Mouse (Mus musculus) CH12.LX (cell line): ENCODE data around the gene Asap2. TPM values are rescaled to one million over a fixed set of nuclear protein-coding genes. Genes with fewer than 3 reads are reported as not detected.

Experiments
- DNase-seq: peaks from one replicate; pipeline ENCODE4 v3.0.0-alpha.2; 2013; ENCODE audit errors: extremely low read depth
- H3K27ac ChIP-seq: 2 replicates; pipeline ENCODE4 v1.5.1; 2012; ENCODE audit warnings: low read depth, mild to moderate bottlenecking, control low read depth, moderate library complexity; ENCODE audit not compliant: insufficient read depth
- H3K27me3 ChIP-seq: replicated peaks from 2 replicates; pipeline ENCODE3; 2012; ENCODE audit warnings: inconsistent platforms
- H3K36me3 ChIP-seq, 2 experiments: replicated peaks in 1 of 2; 2 replicates each; pipeline versions ENCODE3 to v1.6.1; 2012; ENCODE audit warnings: inconsistent platforms in 1 of 2, low read length in 1 of 2, mild to moderate bottlenecking in 1 of 2, mixed read lengths in 1 of 2, moderate library complexity in 1 of 2; ENCODE audit not compliant: control insufficient read depth in 1 of 2, insufficient read depth in 1 of 2
- H3K4me1 ChIP-seq, 2 experiments: 2 replicates each; pipeline ENCODE4 v1.6.1; 2012; ENCODE audit warnings: inconsistent platforms in 1 of 2, moderate library complexity in 1 of 2; ENCODE audit not compliant: insufficient read depth in 2 of 2, control insufficient read depth in 1 of 2
- H3K4me2 ChIP-seq: 2 replicates; pipeline ENCODE4 v1.6.1; 2012; ENCODE audit warnings: low read depth, mild to moderate bottlenecking, control low read depth; ENCODE audit not compliant: poor library complexity, insufficient read depth, severe bottlenecking
- H3K4me3 ChIP-seq, 3 experiments: fragments of 150-350 bp in 1 of 3; sonication (generic) in 1 of 3; replicated peaks in 1 of 3; 2 replicates each; pipeline versions ENCODE3 to v1.5.1; 2011 to 2012; ENCODE audit warnings: low read depth in 2 of 3, low read length in 2 of 3, mild to moderate bottlenecking in 2 of 3, moderate library complexity in 2 of 3, control low read depth in 1 of 3, improper control_type of control experiment in 1 of 3, inconsistent platforms in 1 of 3, mixed read lengths in 1 of 3; ENCODE audit not compliant: poor library complexity in 1 of 3
- H3K79me2 ChIP-seq: replicated peaks from 2 replicates; pipeline ENCODE4 v1.6.1; 2012; ENCODE audit warnings: mild to moderate bottlenecking, moderate library complexity; ENCODE audit not compliant: control insufficient read depth, poor library complexity, insufficient read depth, severe bottlenecking; ENCODE audit errors: extremely low read depth
- H3K9ac ChIP-seq: 2 replicates; pipeline ENCODE4 v1.6.1; 2012; ENCODE audit warnings: low read depth, mild to moderate bottlenecking, control low read depth, moderate library complexity; ENCODE audit not compliant: insufficient read depth
- H3K9me3 ChIP-seq: replicated peaks from 2 replicates; pipeline ENCODE3; 2012; ENCODE audit warnings: low read length, inconsistent platforms, mixed read lengths
- BHLHE40 ChIP-seq: IDR thresholded peaks from 2 replicates; pipeline ENCODE4 v1.6.1; 2011; ENCODE audit warnings: mild to moderate bottlenecking, low read depth, low read length, improper control_type of control experiment
- CHD1 ChIP-seq: IDR thresholded peaks from 2 replicates; pipeline ENCODE4 v1.6.1; 2012; ENCODE audit warnings: low read depth, low read length, improper control_type of control experiment, inconsistent platforms
- CHD2 ChIP-seq: IDR thresholded peaks from 2 replicates; pipeline ENCODE4 v1.6.1; 2011; ENCODE audit warnings: low read length, improper control_type of control experiment
- CTCF ChIP-seq, 2 experiments: IDR thresholded peaks in 1 of 2; conservative IDR thresholded peaks in 1 of 2; 2 replicates each; pipeline ENCODE4 v1.5.1; 2011 to 2012; ENCODE audit warnings: low read depth in 2 of 2, low read length in 2 of 2, improper control_type of control experiment in 1 of 2, inconsistent platforms in 1 of 2, mild to moderate bottlenecking in 1 of 2, moderate library complexity in 1 of 2
- ELF1 ChIP-seq: IDR thresholded peaks from 2 replicates; pipeline ENCODE4 v1.6.1; 2014; ENCODE audit warnings: low read depth, mild to moderate bottlenecking, inconsistent platforms, low read length, improper control_type of control experiment
- GABPA ChIP-seq: IDR thresholded peaks from 2 replicates; pipeline ENCODE4 v1.6.1; 2012; ENCODE audit warnings: low read depth, low read length, improper control_type of control experiment, inconsistent platforms; ENCODE audit not compliant: insufficient replicate concordance
- HCFC1 ChIP-seq: IDR thresholded peaks from 2 replicates; pipeline ENCODE4 v1.6.1; 2012; ENCODE audit warnings: low read depth, mild to moderate bottlenecking, inconsistent platforms, low read length, improper control_type of control experiment
- IRF4 ChIP-seq: IDR thresholded peaks from 2 replicates; pipeline ENCODE4 v1.6.1; 2014; ENCODE audit warnings: low read depth, mild to moderate bottlenecking, inconsistent platforms, low read length, improper control_type of control experiment
- JUN ChIP-seq: IDR thresholded peaks from 2 replicates; pipeline ENCODE4 v1.6.1; 2011; ENCODE audit warnings: low read depth, mild to moderate bottlenecking, low read length, improper control_type of control experiment, moderate library complexity; ENCODE audit not compliant: insufficient read depth
- JUND ChIP-seq: conservative IDR thresholded peaks from 2 replicates; pipeline ENCODE4 v1.6.1; 2011; ENCODE audit warnings: low read depth, low read length, improper control_type of control experiment
- KAT2A ChIP-seq: IDR thresholded peaks from 2 replicates; pipeline ENCODE4 v1.6.1; 2012; ENCODE audit warnings: low read length, improper control_type of control experiment, inconsistent platforms; ENCODE audit not compliant: insufficient replicate concordance
- MAZ ChIP-seq: IDR thresholded peaks from 2 replicates; pipeline ENCODE4 v1.6.1; 2012; ENCODE audit warnings: low read depth, mild to moderate bottlenecking, inconsistent platforms, low read length, improper control_type of control experiment, moderate library complexity
- MEF2A ChIP-seq: IDR thresholded peaks from 2 replicates; pipeline ENCODE4 v1.6.1; 2014; ENCODE audit warnings: low read depth, mild to moderate bottlenecking, inconsistent platforms, low read length, improper control_type of control experiment, borderline replicate concordance
- MXI1 ChIP-seq: IDR thresholded peaks from 2 replicates; pipeline ENCODE4 v1.6.1; 2011; ENCODE audit warnings: mild to moderate bottlenecking, low read depth, low read length, improper control_type of control experiment
- NELFE ChIP-seq: IDR thresholded peaks from 2 replicates; pipeline ENCODE4 v1.6.1; 2011; ENCODE audit warnings: low read depth, low read length, improper control_type of control experiment
- NRF1 ChIP-seq: IDR thresholded peaks from 2 replicates; pipeline ENCODE4 v1.6.1; 2014; ENCODE audit warnings: low read depth, mild to moderate bottlenecking, inconsistent platforms, low read length, improper control_type of control experiment, moderate library complexity
- POLR2AphosphoS2 ChIP-seq: IDR thresholded peaks from 2 replicates; pipeline ENCODE4 v1.6.1; 2011; ENCODE audit warnings: low read depth, low read length, improper control_type of control experiment
- RCOR1 ChIP-seq: conservative IDR thresholded peaks from 2 replicates; pipeline ENCODE4 v1.6.1; 2012; ENCODE audit warnings: low read depth, mild to moderate bottlenecking, inconsistent platforms, low read length, improper control_type of control experiment
- SMC3 ChIP-seq: IDR thresholded peaks from 2 replicates; pipeline ENCODE4 v1.6.1; 2011; ENCODE audit warnings: low read depth, low read length, improper control_type of control experiment
- TBP ChIP-seq: conservative IDR thresholded peaks from 2 replicates; pipeline ENCODE4 v1.6.1; 2011; ENCODE audit warnings: low read depth, low read length, improper control_type of control experiment
- TCF12 ChIP-seq: IDR thresholded peaks from 2 replicates; pipeline ENCODE4 v1.6.1; 2014; ENCODE audit warnings: low read depth, mild to moderate bottlenecking, inconsistent platforms, low read length, improper control_type of control experiment
- UBTF ChIP-seq: IDR thresholded peaks from 2 replicates; pipeline ENCODE4 v1.6.1; 2012; ENCODE audit warnings: low read depth, mild to moderate bottlenecking, inconsistent platforms, low read length, improper control_type of control experiment, moderate library complexity
- ZMIZ1 ChIP-seq: IDR thresholded peaks from 2 replicates; pipeline ENCODE4 v1.6.1; 2012; ENCODE audit warnings: low read depth, mild to moderate bottlenecking, inconsistent platforms, low read length, improper control_type of control experiment
- dilution Hi-C: fragments of 300-500 bp; cut with MboI; formaldehyde crosslinking; loops from 2 replicates; pipeline ENCODE4 v1.14.3; 2020; ENCODE audit warnings: low sequenced_read_pairs; ENCODE audit not compliant: extremely low pct_unique_long_range_greater_than_20kb, extremely low pct_ligation_motif_present
- in situ Hi-C: fragments of 300-500 bp; cut with MboI; formaldehyde crosslinking; loops from 3 replicates; pipeline ENCODE4 v1.14.3; 2019; ENCODE audit warnings: low sequenced_read_pairs, low pct_ligation_motif_present, low pct_unique_long_range_greater_than_20kb, mixed read lengths
- polyA plus RNA-seq: library from polyadenylated mRNA; unstranded; fragments of >175 nt; gene quantifications from 2 replicates; pipeline ENCODE4 v1.2.1, GENCODE M21; 2012; ENCODE audit warnings: low read depth; ENCODE audit not compliant: insufficient read length
- total RNA-seq, 2 experiments: library from RNA; depleted of rRNA; stranded (reverse); fragments of 300-350 nt in 1 of 2; fragments of >200 nt in 1 of 2; gene quantifications; 2 replicates each; pipeline ENCODE4 v1.2.3; 2012 to 2014

Gene Asap2
- total and polyA plus RNA-seq, 3 experiments = 0.17 to 0.64 (median 0.17) TPM

DNA sequence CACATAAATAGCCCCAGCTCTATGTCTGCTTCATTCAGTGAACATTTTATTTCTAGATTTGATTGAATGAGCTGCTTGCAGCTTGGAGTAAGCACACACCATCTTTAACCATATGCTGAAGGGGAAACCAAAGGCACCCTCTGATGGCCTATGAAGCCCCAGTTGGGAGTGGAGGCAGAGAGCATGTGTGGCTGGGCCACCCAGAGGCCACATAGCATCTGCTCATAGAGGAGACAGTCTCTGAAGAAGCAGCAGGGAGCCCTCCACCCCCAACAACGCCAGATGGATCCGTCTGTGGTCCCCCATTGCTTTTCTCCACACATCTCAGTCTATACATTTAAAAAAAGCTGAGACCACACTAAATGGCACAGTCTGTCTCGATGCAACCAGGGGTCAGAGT lies 251.7 kb downstream of the Asap2 start:
- dilution Hi-C loops (no loop called here), in situ Hi-C loops (no loop called here)
- no peak overlapping the region for H3K4me3 ChIP-seq
- H3K36me3 ChIP-seq = no peaks in the 10 kb centered on the region
- no peaks in the 10 kb centered on the region for H3K4me1 ChIP-seq
- no peaks in the 10 kb centered on the region for H3K27me3 ChIP-seq
- H3K27ac ChIP-seq = no peak overlapping the region
- no peak for DNase-seq
- H3K9ac ChIP-seq = no peak overlapping the region
- H3K79me2 ChIP-seq = no peaks in the 10 kb centered on the region
- no peak for TF ChIP-seq JUND
- TF ChIP-seq HCFC1 = no peak
- TF ChIP-seq GABPA = no peak
- TF ChIP-seq MXI1 = no peak
- TF ChIP-seq CTCF (conservative IDR thresholded peaks at IDR 0.05 in 1 of 2, IDR thresholded peaks at IDR 0.05 in 1 of 2; ENCODE audit: low read depth in 2 of 2, low read length in 2 of 2) = no peak
- TF ChIP-seq NRF1 = no peak
- TF ChIP-seq IRF4 = no peak
- TF ChIP-seq SMC3 = no peak
- no peak for TF ChIP-seq CHD1
- TF ChIP-seq UBTF = no peak
- TF ChIP-seq POLR2AphosphoS2 = no peak
- TF ChIP-seq NELFE = no peak
- TF ChIP-seq TBP = no peak
- no peak for TF ChIP-seq KAT2A
- TF ChIP-seq MAZ = no peak
- no peak for TF ChIP-seq TCF12
- no peak for TF ChIP-seq ZMIZ1
- TF ChIP-seq JUN = no peak
- TF ChIP-seq ELF1 = no peak
- no peak for TF ChIP-seq MEF2A
- no peaks in the 10 kb centered on the region for H3K9me3 ChIP-seq
- H3K4me2 ChIP-seq = no peak overlapping the region

GRCm38 (mm10) chr12:21244375-21244960 lies 254.2 kb downstream of the Asap2 start:
- H3K79me2 ChIP-seq = no peaks in the 10 kb centered on the region
- H3K36me3 ChIP-seq = no peaks in the 10 kb centered on the region
- H3K27me3 ChIP-seq = no peaks in the 10 kb centered on the region
- no peaks in the 10 kb centered on the region for H3K4me1 ChIP-seq
- dilution Hi-C loops = no loop called here
- H3K9ac ChIP-seq = no peak overlapping the region
- no peak for DNase-seq
- H3K4me3 ChIP-seq = no peak overlapping the region
- H3K9me3 ChIP-seq = no peaks in the 10 kb centered on the region
- in situ Hi-C loops = no loop called here
- no peak overlapping the region for H3K4me2 ChIP-seq
- TF ChIP-seq RCOR1 (no peak), CHD2 (no peak), JUN (no peak), BHLHE40 (no peak), MXI1 (no peak)
- H3K27ac ChIP-seq = no peak overlapping the region
